Mouse (Mus musculus) brain, embryonic 14.5 days (tissue): ENCODE measurements around the gene Trim61.

Source experiments
- CTCF ChIP-seq: fragments of 200-500 bp; IDR thresholded peaks from 2 replicates; pipeline ENCODE4 v1.5.1; 2012; ENCODE audit warnings: inconsistent platforms, mild to moderate bottlenecking, moderate library complexity, borderline replicate concordance; ENCODE audit not compliant: insufficient read depth, insufficient read length; ENCODE audit errors: extremely low read depth
- POLR2A ChIP-seq: fragments of 200-500 bp; IDR thresholded peaks from 2 replicates; pipeline ENCODE4 v1.6.1; 2012; ENCODE audit warnings: mild to moderate bottlenecking, inconsistent platforms, borderline replicate concordance; ENCODE audit not compliant: poor library complexity, insufficient read depth, insufficient read length, severe bottlenecking; ENCODE audit errors: extremely low read depth

GRCm38 (mm10) chr8:65056722-65057121 is 38.4 kb upstream of the Trim61 start:
- TF ChIP-seq CTCF (no peak), POLR2A (no peak)
